Mouse (Mus musculus) liver, postnatal 0 days (tissue): ENCODE data around the gene Tprg. TPM values are rescaled to one million over a fixed set of nuclear protein-coding genes. Genes with fewer than 3 reads are reported as not detected.

Experiments used
- ATAC-seq: fragments of 200-750 bp; cut with Nextera tagmentation; 2 replicates; pipeline ENCODE4 v1.8.0; 2017; ENCODE audit warnings: mild to moderate bottlenecking, moderate library complexity
- DNase-seq: peaks from one replicate; pipeline ENCODE4 v3.0.0-alpha.2; 2016
- H3K27ac ChIP-seq: fragments of 300-500 bp; sonication (generic); 2 replicates; pipeline ENCODE4 v1.5.1; 2014; ENCODE audit warnings: antibody characterized with exemption, moderate library complexity, mild to moderate bottlenecking, low read depth
- H3K27me3 ChIP-seq: fragments of 300-500 bp; sonication (generic); 2 replicates; pipeline ENCODE4 v1.6.1; 2014; ENCODE audit warnings: low read length, control low read depth, mixed read lengths; ENCODE audit not compliant: insufficient read depth
- H3K36me3 ChIP-seq: fragments of 300-500 bp; sonication (generic); replicated peaks from 2 replicates; pipeline ENCODE4 v1.6.1; 2014; ENCODE audit warnings: mild to moderate bottlenecking, control low read depth, low read length, moderate library complexity, mixed read lengths; ENCODE audit not compliant: insufficient read depth
- H3K4me1 ChIP-seq: fragments of 300-500 bp; sonication (generic); 2 replicates; pipeline ENCODE4 v1.6.1; 2014; ENCODE audit warnings: antibody characterized with exemption, mild to moderate bottlenecking, control low read depth; ENCODE audit not compliant: insufficient read depth
- H3K4me2 ChIP-seq: fragments of 300-500 bp; sonication (generic); 2 replicates; pipeline ENCODE4 v1.6.1; 2014; ENCODE audit warnings: low read depth, mild to moderate bottlenecking, low read length, moderate library complexity, mixed read lengths
- H3K4me3 ChIP-seq: fragments of 300-500 bp; sonication (generic); 2 replicates; pipeline ENCODE4 v1.5.1; 2014; ENCODE audit warnings: low read depth, low read length
- H3K9ac ChIP-seq: fragments of 300-500 bp; sonication (generic); replicated peaks from 2 replicates; pipeline ENCODE4 v1.6.1; 2014; ENCODE audit warnings: mild to moderate bottlenecking, moderate library complexity
- H3K9me3 ChIP-seq: fragments of 300-500 bp; sonication (generic); 2 replicates; pipeline ENCODE4 v1.6.1; 2016; ENCODE audit warnings: mild to moderate bottlenecking, control low read depth, low read length, mixed read lengths
- CTCF ChIP-seq: sonication (generic); IDR thresholded peaks from 2 replicates; pipeline ENCODE4 v1.5.1; 2016; ENCODE audit warnings: antibody characterized with exemption, low read depth
- EP300 ChIP-seq: IDR thresholded peaks from 2 replicates; pipeline ENCODE4 v1.6.1; 2016; ENCODE audit warnings: antibody characterized with exemption, low read depth, mild to moderate bottlenecking
- WGBS: fragments of 180-500 bp; shearing (Covaris S2); extraction: QIAGEN DNeasy Blood & Tissue Kit; methylation state at CpG from one replicate; pipeline ENCODE4 v1.1.7; 2014; ENCODE audit not compliant: insufficient replicate concordance; 5-methylcytosine and 5-hydroxymethylcytosine counted together
- polyA plus RNA-seq: library from polyadenylated mRNA; unstranded; fragments of >200 nt; fragmentation: Nextera tagmentation; extraction: Ambion mirVana; gene quantifications from 2 replicates; pipeline ENCODE4 v1.2.1, GENCODE M21; 2015

The Tprg gene
- polyA plus RNA-seq, 1 experiment from 2014 or later, result not detected

GRCm38 (mm10) chr16:25385498-25386192, 99.0 kb downstream of the Tprg start:
- H3K4me1 ChIP-seq, result no peaks in the 10 kb centered on the region
- no peaks in the 10 kb centered on the region for H3K9me3 ChIP-seq
- H3K4me2 ChIP-seq, result no peak overlapping the region
- H3K27ac ChIP-seq, result no peak overlapping the region
- ATAC-seq (no peak), DNase-seq (no peak)
- no peak for TF ChIP-seq CTCF
- H3K27me3 ChIP-seq, result no peaks in the 10 kb centered on the region
- H3K9ac ChIP-seq, result no peak overlapping the region
- no peaks in the 10 kb centered on the region for H3K36me3 ChIP-seq
- no peak overlapping the region for H3K4me3 ChIP-seq
- 67% methylated on average over 6 of the region's 6 CpGs for WGBS

GRCm38 (mm10) chr16:25394676-25395075, 108.1 kb downstream of the Tprg start:
- no peaks in the 10 kb centered on the region for H3K27me3 ChIP-seq
- H3K27ac ChIP-seq, result no peak overlapping the region
- no peak for ATAC-seq
- H3K9ac ChIP-seq, result no peak overlapping the region
- H3K4me2 ChIP-seq, result no peak overlapping the region
- no peak overlapping the region for H3K4me3 ChIP-seq
- DNase-seq, result no peak
- 80% methylated on average over 1 of the region's 1 CpGs for WGBS
- no peaks in the 10 kb centered on the region for H3K4me1 ChIP-seq
- H3K9me3 ChIP-seq, result no peaks in the 10 kb centered on the region
- H3K36me3 ChIP-seq, result no peaks in the 10 kb centered on the region
- TF ChIP-seq CTCF, result no peak
- no peak for TF ChIP-seq EP300

- Histone ChIP-seq H3K36me3 (no peaks in the 10 kb centered on the region), H3K9me3 (no peaks in the 10 kb centered on the region), H3K27me3 (no peaks in the 10 kb centered on the region), H3K4me3 (no peak overlapping the region), H3K4me2 (no peak overlapping the region), H3K4me1 (no peaks in the 10 kb centered on the region), H3K27ac (no peak overlapping the region), H3K9ac (no peak overlapping the region)
- DNase-seq (no peak), ATAC-seq (no peak)
- 75% methylated on average over 6 of the region's 6 CpGs for WGBS
- no peak for TF ChIP-seq CTCF
- no peak for TF ChIP-seq EP300
These were observed 117.5 kb downstream of the Tprg start for GRCm38 (mm10) chr16:25404156-25404555.

- TF ChIP-seq CTCF (no peak), EP300 (no peak)
- Histone ChIP-seq H3K27ac (no peak overlapping the region), H3K27me3 (no peaks in the 10 kb centered on the region), H3K36me3 (no peaks in the 10 kb centered on the region), H3K4me1 (no peaks in the 10 kb centered on the region), H3K9me3 (no peaks in the 10 kb centered on the region), H3K9ac (no peak overlapping the region), H3K4me3 (no peak overlapping the region), H3K4me2 (no peak overlapping the region)
- ATAC-seq (no peak), DNase-seq (no peak)
- 52% methylated on average over 8 of the region's 8 CpGs for WGBS
These were observed 120.7 kb downstream of the Tprg start for GRCm38 (mm10) chr16:25407204-25407886.

GRCm38 (mm10) chr16:25408032-25408431, 121.4 kb downstream of the Tprg start:
- Histone ChIP-seq H3K9me3 (no peaks in the 10 kb centered on the region), H3K36me3 (no peaks in the 10 kb centered on the region), H3K27me3 (no peaks in the 10 kb centered on the region), H3K4me2 (no peak overlapping the region), H3K4me3 (no peak overlapping the region), H3K4me1 (no peaks in the 10 kb centered on the region), H3K9ac (no peak overlapping the region), H3K27ac (no peak overlapping the region)
- no peak for DNase-seq
- no peak for ATAC-seq
- TF ChIP-seq EP300 (no peak), CTCF (no peak)
- 80% methylated on average over 6 of the region's 6 CpGs for WGBS

GRCm38 (mm10) chr16:25411307-25411706, 124.7 kb downstream of the Tprg start:
- Histone ChIP-seq H3K4me2 (no peak overlapping the region), H3K4me3 (no peak overlapping the region), H3K36me3 (no peaks in the 10 kb centered on the region), H3K27me3 (no peaks in the 10 kb centered on the region), H3K27ac (no peak overlapping the region), H3K4me1 (no peaks in the 10 kb centered on the region), H3K9me3 (no peaks in the 10 kb centered on the region), H3K9ac (no peak overlapping the region)
- DNase-seq (no peak), ATAC-seq (no peak)
- no peak for TF ChIP-seq CTCF
- no peak for TF ChIP-seq EP300
- 67% methylated on average over 3 of the region's 3 CpGs for WGBS
